Mouse (Mus musculus): Measurements from ENCODE around the gene Dynlt1a. TPM values are rescaled to one million over a fixed set of nuclear protein-coding genes. Genes with fewer than 3 reads are reported as not detected.
"Not testable (repeated sequence)": the region's sequence is repeated elsewhere in the genome, so short reads cannot be mapped to it uniquely, and the experiment has no call there.

Dynlt1a gene
- polyA plus RNA-seq, 1 experiment from 2014 or later, result 41.9 TPM

DNA sequence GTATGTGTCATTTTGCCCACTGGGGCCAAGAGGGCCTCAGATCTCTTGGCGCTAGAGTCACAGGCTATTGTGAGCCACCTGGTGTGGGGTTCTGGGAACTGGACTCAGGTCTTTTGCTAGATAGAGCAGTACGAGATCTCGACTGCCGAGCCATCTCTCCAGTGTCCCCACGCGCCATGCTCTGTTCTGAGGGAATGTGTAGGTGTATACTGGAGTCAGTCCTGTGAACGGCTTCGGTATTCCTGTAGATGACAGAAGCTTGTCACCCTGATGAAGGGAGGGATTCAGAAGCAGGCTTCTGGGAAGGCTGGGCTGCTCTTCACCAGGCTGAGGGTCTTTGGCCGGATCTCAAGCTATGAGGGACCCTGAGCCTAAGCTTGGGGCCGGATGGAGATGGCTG is 37.5 kb downstream of the Dynlt1a start:
- not testable (repeated sequence) for H3K4me3 ChIP-seq; H3K27ac ChIP-seq; ATAC-seq; H3K4me1 ChIP-seq; H3K36me3 ChIP-seq (ENCODE audit: poor library complexity, severe bottlenecking); H3K9me3 ChIP-seq (replicated peaks); H3K27me3 ChIP-seq; H3K4me2 ChIP-seq; H3K9ac ChIP-seq
- 89% methylated on average over 10 of the region's 10 CpGs for WGBS

- H3K4me2 ChIP-seq; H3K4me1 ChIP-seq; H3K9ac ChIP-seq; H3K36me3 ChIP-seq (ENCODE audit: poor library complexity, severe bottlenecking); H3K27ac ChIP-seq; H3K4me3 ChIP-seq; H3K27me3 ChIP-seq; H3K9me3 ChIP-seq (replicated peaks); ATAC-seq: not testable (repeated sequence)
- WGBS, result 69% methylated on average over 8 of the region's 8 CpGs
These were observed 38.1 kb downstream of the Dynlt1a start for GRCm38 (mm10) chr17:6279205-6279604.

DNA sequence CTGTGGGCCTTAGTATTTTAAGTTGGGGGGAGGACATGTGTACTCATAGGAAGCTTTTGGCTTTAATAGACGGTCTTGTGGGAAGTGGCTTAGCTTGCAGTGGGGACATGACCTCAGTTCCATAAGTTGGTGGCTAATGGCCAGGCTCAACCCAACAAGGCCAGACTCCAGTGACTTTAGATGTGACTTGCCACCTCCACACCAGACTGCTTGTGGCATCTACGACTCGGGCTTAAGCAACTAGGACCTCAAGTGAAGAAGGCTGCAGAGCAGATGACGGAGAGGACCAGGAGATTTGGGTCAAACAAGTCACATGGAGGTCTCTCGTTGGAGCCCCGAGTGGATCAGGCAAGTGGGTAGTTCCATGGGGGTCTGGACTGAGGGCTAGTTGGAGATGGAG is 42.6 kb downstream of the Dynlt1a start:
- ATAC-seq; H3K4me3 ChIP-seq; H3K4me2 ChIP-seq; H3K9ac ChIP-seq; H3K9me3 ChIP-seq (replicated peaks); H3K27ac ChIP-seq; H3K36me3 ChIP-seq (ENCODE audit: poor library complexity, severe bottlenecking); H3K4me1 ChIP-seq; H3K27me3 ChIP-seq: not testable (repeated sequence)
- 96% methylated on average over 5 of the region's 6 CpGs for WGBS

DNA sequence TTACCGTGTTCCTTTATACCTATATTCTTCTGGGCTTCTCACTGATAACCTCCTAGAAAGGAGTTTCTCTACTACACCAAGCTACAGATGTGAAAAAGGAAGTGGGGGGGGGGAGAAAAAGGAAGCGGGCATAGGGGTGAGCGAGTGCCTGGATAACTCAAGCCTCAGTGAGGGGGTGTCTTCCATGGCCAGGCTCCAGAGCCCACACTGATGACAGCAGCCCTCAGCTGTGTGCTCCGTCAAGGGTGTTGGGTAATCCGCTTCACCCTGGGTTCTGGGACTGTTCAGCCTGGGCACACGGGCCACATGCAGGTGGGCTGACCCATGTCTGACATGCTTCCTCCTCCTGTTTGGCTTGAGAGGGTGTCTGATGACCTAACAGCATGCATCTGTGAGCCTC is 45.3 kb downstream of the Dynlt1a start:
- H3K27ac ChIP-seq; H3K4me2 ChIP-seq; H3K9me3 ChIP-seq (replicated peaks); ATAC-seq; H3K9ac ChIP-seq; H3K36me3 ChIP-seq (ENCODE audit: poor library complexity, severe bottlenecking); H3K27me3 ChIP-seq; H3K4me1 ChIP-seq; H3K4me3 ChIP-seq: not testable (repeated sequence)
- WGBS, result 95% methylated on average over 6 of the region's 6 CpGs

DNA sequence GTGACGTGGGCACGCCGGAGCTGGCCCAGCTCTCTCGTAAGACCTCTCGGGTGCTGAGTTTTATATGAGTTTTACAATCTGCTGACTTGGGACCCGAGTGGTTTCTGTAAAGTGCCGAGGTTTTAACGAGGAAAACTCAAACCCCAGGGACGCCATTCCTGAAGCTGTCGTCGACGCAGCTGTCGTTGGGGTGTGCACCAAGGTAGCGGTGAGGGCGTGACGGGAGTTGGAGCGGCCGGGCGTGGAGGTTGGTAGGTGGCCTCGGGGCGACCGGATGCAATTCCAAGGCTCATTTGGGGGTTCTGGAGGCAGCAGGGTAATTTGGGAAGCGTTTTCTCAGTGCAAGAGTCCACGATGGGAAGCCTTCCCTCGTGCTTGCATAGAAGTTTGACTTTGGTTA is 46.5 kb downstream of the Dynlt1a start:
- under 1% methylated on average over 25 of the region's 25 CpGs for whole genome bisulfite sequencing
- peak; percentile 0; the same call in 1 of the 2 replicates for ATAC-seq
- H3K27me3 ChIP-seq; H3K9me3 ChIP-seq (replicated peaks); H3K36me3 ChIP-seq (ENCODE audit: poor library complexity, severe bottlenecking); H3K4me1 ChIP-seq; H3K27ac ChIP-seq: not testable (repeated sequence)
- peak overlapping the region; percentile 48 for H3K4me3 ChIP-seq
- peak overlapping the region; percentile 66 for H3K4me2 ChIP-seq
- peak overlapping the region; percentile 64 for H3K9ac ChIP-seq

GRCm38 (mm10) chr17:6269876-6270831 is 47.1 kb downstream of the Dynlt1a start:
- peak overlapping the region; percentile 64 for H3K9ac ChIP-seq
- peak; percentile 91 for ATAC-seq
- not testable (repeated sequence) for H3K4me1 ChIP-seq; H3K27me3 ChIP-seq; H3K9me3 ChIP-seq (replicated peaks); H3K27ac ChIP-seq; H3K36me3 ChIP-seq (ENCODE audit: poor library complexity, severe bottlenecking)
- peak overlapping the region; percentile 48 for H3K4me3 ChIP-seq
- WGBS, result 1% methylated on average over 52 of the region's 84 CpGs
- H3K4me2 ChIP-seq, result peak overlapping the region; percentile 66

- ATAC-seq; H3K9me3 ChIP-seq (replicated peaks); H3K36me3 ChIP-seq (ENCODE audit: poor library complexity, severe bottlenecking); H3K4me1 ChIP-seq; H3K27ac ChIP-seq; H3K9ac ChIP-seq; H3K27me3 ChIP-seq: not testable (repeated sequence)
- 2% methylated on average over 11 of the region's 20 CpGs for WGBS
- Histone ChIP-seq H3K4me2 (peak overlapping the region; percentile 57), H3K4me3 (peak overlapping the region; percentile 33)
These were observed 60.2 kb downstream of the Dynlt1a start for GRCm38 (mm10) chr17:6257070-6257456.

- not testable (repeated sequence) for H3K9ac ChIP-seq; H3K27me3 ChIP-seq; H3K36me3 ChIP-seq (ENCODE audit: poor library complexity, severe bottlenecking); H3K4me1 ChIP-seq; H3K9me3 ChIP-seq (replicated peaks); H3K27ac ChIP-seq
- peak within 1 kb of the TSS; percentile 33 for H3K4me3 ChIP-seq
- H3K4me2 ChIP-seq, result peak within 1 kb of the TSS; percentile 57
- under 1% methylated on average over 22 of the region's 51 CpGs for WGBS
- peak; percentile 86 for ATAC-seq
These were observed 60.8 kb downstream of the Dynlt1a start, which contains the start of gene Tmem181a for GRCm38 (mm10) chr17:6256400-6257069. Tmem181a (plus strand) TSS chr17:6256860.

Other genes starting within 250 kb of the Dynlt1a start
- 10.9 and 12.6 TPM in 2 replicates for gene Serac1, start 237.8 kb downstream of the Dynlt1a start, polyA plus RNA-seq (2015; fragmentation: Nextera tagmentation; extraction: Ambion mirVana)
- gene Gtf2h5, start 237.7 kb downstream of the Dynlt1a start, polyA plus RNA-seq (2015; fragmentation: Nextera tagmentation; extraction: Ambion mirVana), result 196 and 225 TPM in 2 replicates
- gene Tulp4, start 211.1 kb downstream of the Dynlt1a start, polyA plus RNA-seq (2015; fragmentation: Nextera tagmentation; extraction: Ambion mirVana), result 132 and 156 TPM in 2 replicates
- gene Tmem181a, start 60.6 kb downstream of the Dynlt1a start, polyA plus RNA-seq (2015; fragmentation: Nextera tagmentation; extraction: Ambion mirVana), result 23.4 and 28.1 TPM in 2 replicates
- 931 and 992 TPM in 2 replicates for gene Dynlt1b, start 112.6 kb upstream of the Dynlt1a start, polyA plus RNA-seq (2015; fragmentation: Nextera tagmentation; extraction: Ambion mirVana)